Mouse (Mus musculus) lung, postnatal 0 days (tissue): ENCODE results near the gene Colq.

Experiments used
- CTCF ChIP-seq: IDR thresholded peaks from 2 replicates; pipeline ENCODE4 v1.5.1; 2016; ENCODE audit warnings: antibody characterized with exemption, mild to moderate bottlenecking
- EP300 ChIP-seq: IDR thresholded peaks from 2 replicates; pipeline ENCODE4 v1.6.1; 2016; ENCODE audit warnings: antibody characterized with exemption, mild to moderate bottlenecking, control low read depth

- TF ChIP-seq EP300, result no peak
- no peak for TF ChIP-seq CTCF
Observed at GRCm38 (mm10) chr14:31640346-31640889, 49.3 kb upstream of the Colq start, which contains the start of gene Gm49387.
